Mouse (Mus musculus) heart, embryonic 13.5 days (tissue): ENCODE measurements around the gene Tlk2. TPM values are rescaled to one million over a fixed set of nuclear protein-coding genes. Genes with fewer than 3 reads are reported as not detected.

Experiments used
- ATAC-seq: fragments of 200-750 bp; cut with Nextera tagmentation; 2 replicates; pipeline ENCODE4 v1.8.0; 2017; ENCODE audit warnings: moderate TSS enrichment; ENCODE audit not compliant: insufficient number of reproducible peaks, low FRiP score, low TSS enrichment; ENCODE audit errors: extremely low read depth
- H3K27ac ChIP-seq: fragments of 300-500 bp; sonication (generic); replicated peaks from 2 replicates; pipeline ENCODE4 v1.5.1; 2015; ENCODE audit warnings: moderate library complexity, mild to moderate bottlenecking, inconsistent platforms
- H3K27me3 ChIP-seq: fragments of 300-500 bp; sonication (generic); replicated peaks from 2 replicates; pipeline ENCODE4 v1.6.1; 2015; ENCODE audit warnings: mild to moderate bottlenecking, inconsistent platforms
- H3K36me3 ChIP-seq: fragments of 300-500 bp; sonication (generic); 2 replicates; pipeline ENCODE4 v1.6.1; 2015; ENCODE audit warnings: mild to moderate bottlenecking, inconsistent platforms
- H3K4me1 ChIP-seq: fragments of 300-500 bp; sonication (generic); 2 replicates; pipeline ENCODE4 v1.6.1; 2015; ENCODE audit warnings: inconsistent platforms
- H3K4me2 ChIP-seq: fragments of 300-500 bp; sonication (generic); 2 replicates; pipeline ENCODE4 v1.6.1; 2015; ENCODE audit warnings: inconsistent platforms, mild to moderate bottlenecking, moderate library complexity
- H3K4me3 ChIP-seq: fragments of 300-500 bp; sonication (generic); 2 replicates; pipeline ENCODE4 v1.5.1; 2015; ENCODE audit warnings: moderate library complexity, mild to moderate bottlenecking, inconsistent platforms
- H3K9ac ChIP-seq: fragments of 300-500 bp; sonication (generic); 2 replicates; pipeline ENCODE4 v1.6.1; 2015; ENCODE audit warnings: inconsistent platforms, mild to moderate bottlenecking, moderate library complexity
- H3K9me3 ChIP-seq: fragments of 300-500 bp; sonication (generic); 2 replicates; pipeline ENCODE4 v1.6.1; 2016; ENCODE audit warnings: inconsistent platforms
- WGBS: fragments of 180-500 bp; shearing (Covaris S2); methylation state at CpG from one replicate; pipeline ENCODE4 v1.1.7; 2015; ENCODE audit warnings: mixed read lengths; 5-methylcytosine and 5-hydroxymethylcytosine counted together
- polyA plus RNA-seq: library from polyadenylated mRNA; unstranded; fragments of >200 nt; fragmentation: Nextera tagmentation; extraction: Ambion mirVana; gene quantifications from 2 replicates; pipeline ENCODE4 v1.2.1, GENCODE M21; 2015

The Tlk2 gene
- polyA plus RNA-seq, 1 experiment from 2014 or later, result 12.2 TPM

DNA sequence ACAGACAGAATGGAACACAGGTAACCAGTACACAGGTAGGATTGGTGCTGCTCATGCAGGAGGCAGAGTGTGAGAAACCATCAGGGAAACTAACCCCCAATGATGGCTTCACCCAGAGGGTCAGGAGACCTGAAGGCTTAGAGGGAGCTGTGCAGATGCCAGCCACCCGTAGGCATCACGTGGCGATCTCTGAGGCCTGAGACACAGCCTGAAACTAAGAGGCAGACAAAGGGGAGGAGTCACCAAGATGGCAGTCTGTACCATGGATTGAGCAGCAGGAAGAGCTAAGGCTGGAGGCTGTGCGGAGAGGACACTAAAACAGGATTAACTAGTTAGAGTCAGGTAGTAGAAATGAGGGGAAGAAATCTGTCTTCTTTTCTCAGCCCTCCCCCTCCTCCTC, 27.9 kb upstream of the Tlk2 start:
- H3K27ac ChIP-seq, result no peak overlapping the region
- H3K4me2 ChIP-seq, result no peak overlapping the region
- no peak for ATAC-seq
- H3K27me3 ChIP-seq, result no peaks in the 10 kb centered on the region
- no peaks in the 10 kb centered on the region for H3K36me3 ChIP-seq
- no peak overlapping the region for H3K4me3 ChIP-seq
- H3K4me1 ChIP-seq, result peaks cover 34% of the 10 kb centered on the region
- no peaks in the 10 kb centered on the region for H3K9me3 ChIP-seq
- 67% methylated on average over 4 of the region's 4 CpGs for WGBS
- no peak overlapping the region for H3K9ac ChIP-seq

DNA sequence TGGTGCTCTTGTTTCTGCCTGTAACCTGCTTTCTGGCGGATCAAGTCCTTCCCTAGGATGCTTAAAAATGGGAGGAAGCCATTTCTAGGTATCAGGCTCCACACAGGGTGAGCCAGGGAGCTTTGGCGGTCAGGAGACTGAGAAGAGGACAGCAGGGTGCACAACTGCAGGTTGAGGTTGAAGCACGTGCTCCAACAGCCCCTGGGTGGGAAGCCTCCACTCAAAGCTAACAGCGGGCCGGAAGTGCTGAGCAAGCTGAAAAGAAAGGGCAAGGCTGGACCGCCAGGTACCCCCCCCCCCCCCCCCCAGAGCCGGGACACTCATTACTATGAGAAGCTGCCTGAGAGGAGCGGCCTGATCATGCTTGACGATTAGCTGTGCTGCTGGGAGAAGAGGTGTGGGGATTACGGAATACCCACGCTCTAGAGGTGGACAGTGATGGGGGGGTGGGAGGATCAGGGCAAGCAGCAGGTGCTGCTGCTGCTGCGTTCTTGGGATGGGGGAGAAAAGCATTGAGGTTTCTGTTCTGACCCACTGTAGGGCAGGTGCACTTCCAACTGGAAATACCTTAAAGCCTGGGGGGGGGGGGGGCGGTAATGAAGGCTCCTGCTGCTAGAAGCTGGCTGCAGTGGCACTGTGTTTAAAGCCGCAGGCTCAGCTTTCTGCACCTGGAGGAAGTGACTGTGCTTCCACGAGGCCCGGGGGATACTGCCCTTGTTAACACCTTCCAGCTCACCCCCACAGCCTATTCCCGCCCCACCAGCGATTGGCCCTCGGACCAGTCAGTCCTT, 27.2 kb upstream of the Tlk2 start:
- Histone ChIP-seq H3K9ac (peak overlapping the region; percentile 37; the same call in 1 of the 2 replicates), H3K4me2 (peak overlapping the region; percentile 51), H3K27me3 (no peaks in the 10 kb centered on the region), H3K9me3 (no peaks in the 10 kb centered on the region), H3K4me1 (peaks cover 41% of the 10 kb centered on the region), H3K4me3 (peak overlapping the region; percentile 13; the same call in 1 of the 2 replicates), H3K27ac (no peak overlapping the region), H3K36me3 (no peaks in the 10 kb centered on the region)
- no peak for ATAC-seq
- 26% methylated on average over 18 of the region's 19 CpGs for WGBS

DNA sequence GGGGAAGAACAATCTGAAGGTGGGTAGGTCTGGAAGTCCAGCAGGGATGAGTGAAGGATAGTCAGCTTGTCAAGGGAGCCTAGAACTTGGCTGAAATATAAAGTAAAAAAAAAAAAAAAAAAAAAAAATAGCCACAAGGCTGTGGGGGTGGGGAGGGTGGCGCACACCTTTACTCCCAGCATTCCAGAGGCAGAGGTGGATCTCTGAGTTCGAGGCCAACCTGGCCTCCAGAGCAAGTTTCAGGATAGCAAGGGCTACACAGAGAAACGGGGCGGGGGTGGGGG, 26.6 kb upstream of the Tlk2 start:
- peak overlapping the region; percentile 51 for H3K4me2 ChIP-seq
- ATAC-seq, result no peak
- H3K27me3 ChIP-seq, result no peaks in the 10 kb centered on the region
- no peaks in the 10 kb centered on the region for H3K36me3 ChIP-seq
- H3K4me1 ChIP-seq, result peaks cover 47% of the 10 kb centered on the region
- H3K27ac ChIP-seq, result no peak overlapping the region
- no peak overlapping the region for H3K9ac ChIP-seq
- H3K9me3 ChIP-seq, result no peaks in the 10 kb centered on the region
- 54% methylated on average over 4 of the region's 4 CpGs for WGBS
- H3K4me3 ChIP-seq, result no peak overlapping the region

DNA sequence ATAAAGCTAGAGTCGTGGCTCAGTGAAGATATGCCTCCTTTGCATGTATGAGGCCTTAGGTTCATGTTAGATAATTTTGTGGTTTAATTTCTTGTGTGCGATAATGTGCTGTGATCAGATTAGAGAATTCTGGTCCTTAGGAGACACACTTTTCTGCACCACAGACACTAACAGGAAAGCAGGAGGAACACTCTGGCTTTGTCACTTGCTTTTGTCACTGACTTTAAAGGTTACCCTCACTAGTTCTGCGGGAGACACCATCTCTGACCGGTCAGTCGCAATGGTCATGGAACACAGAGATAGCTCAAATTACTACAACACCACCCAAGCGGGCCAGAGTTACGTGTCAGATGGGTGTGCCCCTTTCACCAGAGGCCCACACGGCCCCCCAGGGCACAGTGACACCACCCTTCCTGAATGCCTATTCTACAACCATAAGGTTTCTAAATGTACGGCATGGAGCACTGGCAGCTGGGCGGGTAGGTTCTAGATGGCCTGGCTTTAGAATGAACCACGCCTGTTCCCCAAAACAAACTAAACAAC, 26.2 kb upstream of the Tlk2 start:
- no peaks in the 10 kb centered on the region for H3K27me3 ChIP-seq
- no peak for ATAC-seq
- WGBS, result 76% methylated on average over 11 of the region's 11 CpGs
- no peaks in the 10 kb centered on the region for H3K36me3 ChIP-seq
- H3K9me3 ChIP-seq, result no peaks in the 10 kb centered on the region
- H3K4me1 ChIP-seq, result peaks cover 52% of the 10 kb centered on the region
- no peak overlapping the region; the same call in 1 of the 2 replicates for H3K27ac ChIP-seq
- H3K4me2 ChIP-seq, result no peak overlapping the region
- H3K9ac ChIP-seq, result no peak overlapping the region
- no peak overlapping the region for H3K4me3 ChIP-seq

DNA sequence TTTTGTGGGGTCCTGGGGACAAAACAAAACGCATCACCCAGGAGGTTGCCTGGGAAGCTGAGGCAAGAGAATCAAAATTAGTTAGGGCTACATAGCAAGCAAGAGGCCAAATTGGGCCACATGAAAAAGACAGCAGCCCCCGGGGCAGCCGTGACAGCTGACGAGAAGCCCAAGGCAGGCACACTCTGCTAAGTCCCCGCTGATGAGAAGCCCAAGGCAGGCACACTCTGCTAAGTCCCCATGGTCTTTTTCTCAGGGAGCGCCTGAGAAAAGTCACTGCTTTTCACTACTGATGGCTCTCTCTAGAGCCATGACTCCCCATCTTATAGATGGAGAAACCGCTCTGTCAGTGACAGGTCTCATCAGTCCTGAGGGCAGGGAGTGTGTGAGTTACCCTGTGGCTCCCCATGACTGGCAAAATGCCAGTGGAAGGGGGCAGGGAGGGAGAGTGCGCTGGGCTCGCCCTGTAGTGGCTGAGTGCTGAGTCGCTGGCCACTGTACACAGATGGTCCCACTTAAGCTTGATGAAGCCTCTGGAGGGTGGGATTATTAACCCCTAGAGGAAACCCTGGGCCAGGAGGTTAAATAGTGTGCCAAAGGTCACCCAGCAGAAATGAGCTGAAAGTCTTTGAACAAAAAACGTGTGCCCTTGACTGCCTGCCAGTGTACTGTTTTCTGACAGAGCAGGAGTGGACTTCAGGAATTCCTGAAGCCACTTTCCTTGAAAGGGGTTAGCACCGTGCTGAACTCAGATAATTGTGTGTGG, 25.4 kb upstream of the Tlk2 start:
- peaks cover 54% of the 10 kb centered on the region for H3K4me1 ChIP-seq
- peak overlapping the region; percentile 74 for H3K27ac ChIP-seq
- ATAC-seq, result peak; percentile 77
- peak overlapping the region; percentile 5; the same call in 1 of the 2 replicates for H3K4me3 ChIP-seq
- no peaks in the 10 kb centered on the region for H3K27me3 ChIP-seq
- WGBS, result 19% methylated on average over 12 of the region's 12 CpGs
- H3K9me3 ChIP-seq, result no peaks in the 10 kb centered on the region
- peak overlapping the region; percentile 57 for H3K4me2 ChIP-seq
- no peaks in the 10 kb centered on the region for H3K36me3 ChIP-seq
- peak overlapping the region; percentile 47; the same call in 1 of the 2 replicates for H3K9ac ChIP-seq

DNA sequence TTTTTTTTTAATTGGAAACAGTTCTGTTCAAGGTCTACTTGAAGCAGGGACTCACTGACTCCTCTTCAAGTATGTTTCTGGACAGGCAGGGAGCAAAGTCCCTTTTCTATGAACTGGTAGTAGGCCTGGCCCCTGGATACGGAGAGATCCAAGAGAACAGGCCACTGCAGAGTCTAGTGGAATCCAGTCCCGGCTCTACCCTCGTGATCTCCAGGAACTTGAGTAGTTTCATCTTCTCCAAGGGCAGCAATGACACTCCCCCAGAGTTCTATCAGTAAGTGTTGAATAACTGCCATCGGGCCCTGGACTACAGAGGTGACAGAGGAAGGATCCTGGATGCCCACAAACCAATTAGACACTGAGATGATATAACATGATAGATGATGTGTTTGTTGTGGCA, 22.7 kb upstream of the Tlk2 start:
- ATAC-seq, result no peak
- H3K4me3 ChIP-seq, result no peak overlapping the region
- no peak overlapping the region for H3K9ac ChIP-seq
- 37% methylated on average over 4 of the region's 4 CpGs for WGBS
- no peak overlapping the region for H3K4me2 ChIP-seq
- no peak overlapping the region for H3K27ac ChIP-seq
- no peaks in the 10 kb centered on the region for H3K27me3 ChIP-seq
- H3K36me3 ChIP-seq, result no peaks in the 10 kb centered on the region
- H3K4me1 ChIP-seq, result peaks cover 49% of the 10 kb centered on the region
- no peaks in the 10 kb centered on the region for H3K9me3 ChIP-seq

DNA sequence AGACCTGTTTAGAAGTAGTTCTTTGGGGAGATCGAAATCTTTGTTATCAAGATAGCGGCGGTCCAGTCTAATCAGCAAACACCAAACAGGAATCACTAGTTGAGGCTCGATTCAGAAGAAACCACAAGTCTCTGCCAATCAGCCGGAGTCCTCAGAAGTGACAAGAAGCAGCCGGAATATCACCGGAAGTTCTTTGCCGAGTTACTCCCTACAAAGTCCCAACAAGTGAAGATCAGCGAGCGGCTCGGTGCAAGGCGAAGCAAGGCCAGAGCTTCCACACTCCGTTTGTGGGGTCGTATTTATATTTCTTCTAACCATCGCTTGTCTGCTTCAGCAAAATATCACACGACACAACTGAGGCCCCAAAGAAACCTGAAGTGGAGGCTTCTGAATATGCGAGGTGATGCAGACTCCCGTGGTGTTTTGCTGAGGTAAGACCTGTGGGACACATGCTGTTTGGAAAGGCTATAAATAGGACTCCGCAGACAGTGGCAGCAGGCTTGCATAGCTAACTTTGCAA, 21.8 kb upstream of the Tlk2 start:
- Histone ChIP-seq H3K4me3 (0 out of 2 replicates have a peak overlapping the region, but pooled peaks have one; percentile 4), H3K27ac (peak overlapping the region; percentile 85), H3K4me2 (peak overlapping the region; percentile 51), H3K9ac (peak overlapping the region; percentile 48), H3K27me3 (no peaks in the 10 kb centered on the region), H3K36me3 (no peaks in the 10 kb centered on the region), H3K4me1 (peaks cover 41% of the 10 kb centered on the region), H3K9me3 (no peaks in the 10 kb centered on the region)
- ATAC-seq, result no peak
- 52% methylated on average over 19 of the region's 19 CpGs for WGBS

DNA sequence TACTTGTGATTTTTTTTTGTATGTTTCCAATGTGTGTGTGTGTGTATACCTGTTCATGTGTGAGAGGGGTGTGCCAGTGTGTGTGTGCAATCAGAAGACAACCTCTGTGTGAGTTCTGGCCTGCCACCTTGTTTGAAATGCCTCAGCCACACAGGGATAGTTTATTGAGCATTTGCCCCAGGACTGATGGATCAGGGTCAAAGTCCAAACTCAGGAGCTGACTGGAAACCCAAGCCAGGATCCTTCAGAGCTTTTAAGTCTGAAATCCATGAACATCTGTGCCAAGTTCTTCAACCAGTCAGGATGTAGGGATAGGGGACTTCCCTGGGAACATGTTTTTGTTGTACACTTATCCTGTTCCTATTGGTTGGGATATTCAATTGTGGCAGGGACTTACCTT, 20.6 kb upstream of the Tlk2 start:
- no peak for ATAC-seq
- Histone ChIP-seq H3K9me3 (no peaks in the 10 kb centered on the region), H3K36me3 (no peaks in the 10 kb centered on the region), H3K4me3 (no peak overlapping the region), H3K9ac (no peak overlapping the region), H3K4me1 (peaks cover 32% of the 10 kb centered on the region), H3K4me2 (no peak overlapping the region), H3K27me3 (no peaks in the 10 kb centered on the region), H3K27ac (no peak overlapping the region)

DNA sequence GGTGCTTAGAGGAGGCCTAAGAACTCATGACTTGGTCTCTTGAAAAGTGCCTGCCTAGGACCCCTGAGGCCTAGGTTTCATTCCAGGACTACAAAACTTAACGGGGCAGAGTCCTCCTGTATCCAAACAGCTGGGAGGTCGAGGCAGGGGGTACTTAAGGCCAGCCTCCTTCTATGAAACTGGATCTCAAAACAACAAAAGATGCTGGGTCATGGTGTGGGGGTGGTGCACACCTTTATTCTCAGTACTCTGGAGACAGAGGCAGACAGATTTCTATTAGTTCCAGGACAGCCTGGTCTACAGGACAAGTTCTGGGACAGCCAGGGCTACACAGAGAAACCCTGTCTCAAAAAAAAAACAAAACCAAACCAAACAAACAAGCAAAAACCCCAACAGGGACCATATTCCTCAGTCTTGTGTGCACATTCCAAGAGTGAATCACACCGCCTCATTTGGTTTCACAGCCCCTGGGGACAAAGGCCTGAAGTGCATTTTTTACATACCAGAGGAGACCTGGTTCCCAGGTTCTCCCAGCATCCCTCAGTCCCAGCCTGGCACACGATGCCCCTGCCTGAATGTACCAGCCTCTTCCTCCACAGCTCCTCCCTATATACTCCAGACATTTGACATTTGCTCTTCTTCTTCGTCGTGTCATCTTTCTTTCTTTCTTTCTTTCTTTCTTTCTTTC, 18.8 kb upstream of the Tlk2 start:
- peaks cover 19% of the 10 kb centered on the region for H3K4me1 ChIP-seq
- peaks cover 9% of the 10 kb centered on the region for H3K9me3 ChIP-seq
- no peak overlapping the region for H3K4me3 ChIP-seq
- peaks cover 5% of the 10 kb centered on the region for H3K27me3 ChIP-seq
- no peaks in the 10 kb centered on the region for H3K36me3 ChIP-seq
- no peak overlapping the region for H3K9ac ChIP-seq
- WGBS, result 50% methylated on average over 6 of the region's 6 CpGs
- ATAC-seq, result no peak
- H3K27ac ChIP-seq, result no peak overlapping the region
- no peak overlapping the region for H3K4me2 ChIP-seq

DNA sequence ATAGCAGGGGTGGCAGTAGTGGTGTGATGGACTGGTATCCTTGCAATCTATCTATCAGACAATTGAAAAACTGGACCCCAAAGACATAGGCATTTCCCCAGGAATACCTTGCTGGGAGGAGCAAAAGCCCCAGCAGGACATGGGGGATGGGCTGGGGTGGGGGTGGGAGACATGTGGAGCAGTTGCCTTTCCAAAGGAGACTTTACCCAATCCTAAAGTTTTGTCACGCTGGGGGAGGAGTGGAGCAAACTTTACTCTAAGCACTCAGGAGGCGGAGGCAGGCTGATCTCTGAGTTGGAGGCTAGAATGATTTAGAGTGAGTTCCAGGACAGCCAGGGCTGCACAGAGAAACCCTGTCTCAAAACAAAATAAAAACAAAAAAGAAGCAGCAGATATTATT, 17.2 kb upstream of the Tlk2 start:
- peaks cover 12% of the 10 kb centered on the region for H3K4me1 ChIP-seq
- 75% methylated on average over 2 of the region's 2 CpGs for WGBS
- H3K27ac ChIP-seq, result no peak overlapping the region
- peaks cover 21% of the 10 kb centered on the region for H3K27me3 ChIP-seq
- no peak overlapping the region for H3K4me3 ChIP-seq
- no peak overlapping the region for H3K4me2 ChIP-seq
- H3K9ac ChIP-seq, result no peak overlapping the region
- ATAC-seq, result no peak
- H3K36me3 ChIP-seq, result no peaks in the 10 kb centered on the region
- H3K9me3 ChIP-seq, result peaks cover 22% of the 10 kb centered on the region
